Mouse (Mus musculus) mouse trophoblast stem cell (cell line): ENCODE measurements around the gene Etv3.
"Not testable (repeated sequence)": the region's sequence is repeated elsewhere in the genome, so short reads cannot be mapped to it uniquely, and the experiment has no call there.

ENCODE experiments used
- in situ Hi-C, 2 experiments: fragments of 300-500 bp; cut with MseI, MboI; formaldehyde crosslinking; loops; 2 replicates in 1 of 2; 3 replicates in 1 of 2; pipeline ENCODE4 v1.15.1; 2025

Etv3 gene

DNA sequence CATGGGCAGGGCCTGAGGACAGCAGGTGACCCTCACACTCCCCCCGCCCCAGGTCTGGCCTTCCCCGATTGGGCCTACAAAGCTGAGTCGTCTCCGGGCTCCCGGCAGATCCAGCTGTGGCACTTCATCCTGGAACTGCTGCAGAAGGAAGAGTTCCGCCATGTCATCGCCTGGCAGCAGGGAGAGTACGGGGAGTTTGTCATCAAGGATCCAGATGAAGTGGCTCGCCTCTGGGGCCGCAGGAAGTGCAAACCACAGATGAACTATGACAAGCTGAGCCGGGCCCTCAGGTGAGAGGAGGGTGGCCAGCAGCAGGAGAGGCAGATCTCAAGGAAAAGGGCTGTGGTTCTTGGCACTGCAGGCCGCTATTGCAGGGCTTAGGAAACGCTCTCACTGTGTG, 29.7 kb downstream of the Etv3 start:
- in situ Hi-C loops: not testable (repeated sequence)

DNA sequence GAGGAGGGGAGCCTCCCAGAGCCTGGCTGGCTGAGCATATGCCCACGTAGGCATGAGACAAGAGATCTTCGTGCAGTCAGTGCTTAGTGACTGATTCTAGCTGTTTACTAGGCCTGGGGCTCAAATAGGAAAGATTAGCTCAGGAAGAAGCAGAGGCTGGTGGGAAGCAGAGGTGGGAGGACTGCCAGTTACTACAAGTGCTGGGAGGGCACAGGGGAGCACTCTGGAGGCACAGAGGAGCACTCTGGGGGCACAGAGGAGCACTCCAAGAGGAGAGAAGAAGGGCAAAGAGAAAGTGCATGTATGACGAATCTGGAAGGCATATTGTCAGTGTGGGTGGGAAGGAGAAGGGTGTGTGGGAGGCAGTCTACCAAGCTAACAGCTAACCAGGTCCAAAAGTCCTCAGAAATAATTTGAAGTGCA, 30.9 kb downstream of the Etv3 start:
- in situ Hi-C loops: no loop called here

DNA sequence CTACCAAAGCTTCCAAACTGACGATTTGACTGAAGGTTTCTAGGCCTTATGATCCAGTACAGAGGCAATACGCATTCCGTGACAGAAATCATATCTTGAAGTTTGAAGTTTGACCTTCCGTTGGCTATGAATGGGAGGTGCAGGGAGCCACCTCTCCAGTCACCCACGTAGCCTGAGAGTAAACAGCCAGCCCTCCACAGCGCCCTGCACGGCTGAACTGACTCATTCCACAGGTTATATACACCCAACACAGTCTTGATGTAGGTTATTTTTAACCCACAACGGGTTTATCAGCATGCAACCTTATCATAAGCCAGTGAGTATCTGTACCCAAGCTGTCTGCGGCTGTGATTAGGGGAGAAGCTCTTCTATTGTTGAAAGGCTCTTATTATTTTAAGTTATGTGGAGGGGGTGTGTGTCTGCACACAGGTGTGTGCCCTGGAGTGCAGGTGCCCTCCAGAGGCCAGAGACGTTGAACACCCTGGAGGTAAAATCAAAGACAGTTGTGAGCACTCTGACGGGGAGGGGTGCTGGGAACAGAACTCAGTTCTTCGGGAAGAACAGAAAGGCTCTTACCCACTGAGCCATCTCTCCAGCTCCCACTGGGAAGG, 31.6 kb downstream of the Etv3 start:
- in situ Hi-C loops: no loop called here

DNA sequence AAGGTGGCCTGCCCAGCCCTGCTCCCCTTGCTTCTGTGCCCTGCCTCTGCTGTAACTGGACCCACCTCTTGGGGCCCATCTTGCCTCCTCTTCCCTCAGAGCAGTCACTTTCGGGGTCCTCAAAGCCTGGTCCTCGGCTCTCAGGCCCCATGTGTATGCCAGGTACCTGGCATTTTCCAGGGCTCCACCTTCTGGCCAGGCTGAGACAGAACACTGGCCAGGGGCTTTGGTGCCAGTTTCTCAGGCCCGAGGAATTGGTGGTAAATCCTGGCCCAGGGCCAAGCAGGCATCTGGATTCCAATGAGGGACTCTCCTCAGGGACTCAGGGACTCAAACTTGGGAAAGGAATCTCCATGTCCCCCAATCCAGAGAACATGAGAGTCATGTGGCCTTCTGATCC, 34.9 kb downstream of the Etv3 start:
- in situ Hi-C loops: loop anchor here (5.0 kb wide), 2 partner anchors 43 to 53 kb away; no protein-coding TSS in a partner anchor

DNA sequence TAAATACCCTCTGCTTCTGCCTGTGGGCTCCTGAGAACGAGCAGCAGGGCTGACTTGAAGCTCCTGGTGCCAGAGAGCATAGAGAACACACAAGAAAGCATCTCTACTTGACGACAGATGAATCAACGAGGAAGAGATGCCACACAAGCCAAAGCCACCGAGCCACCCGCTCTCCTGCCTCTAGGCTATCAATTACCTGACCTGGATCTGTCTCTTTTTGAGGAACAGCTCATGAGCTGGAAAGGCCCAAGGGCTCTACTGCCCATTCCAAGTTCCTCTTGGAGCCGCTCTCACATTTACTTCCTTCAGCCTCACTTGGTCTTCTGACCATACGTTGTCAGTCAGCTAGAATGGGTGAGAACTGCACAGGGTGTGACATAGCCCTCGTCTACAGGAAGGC, 36.2 kb downstream of the Etv3 start:
- in situ Hi-C loops: loop anchor here (5.0 kb wide), 2 partner anchors 44 to 54 kb away; no protein-coding TSS in a partner anchor

DNA sequence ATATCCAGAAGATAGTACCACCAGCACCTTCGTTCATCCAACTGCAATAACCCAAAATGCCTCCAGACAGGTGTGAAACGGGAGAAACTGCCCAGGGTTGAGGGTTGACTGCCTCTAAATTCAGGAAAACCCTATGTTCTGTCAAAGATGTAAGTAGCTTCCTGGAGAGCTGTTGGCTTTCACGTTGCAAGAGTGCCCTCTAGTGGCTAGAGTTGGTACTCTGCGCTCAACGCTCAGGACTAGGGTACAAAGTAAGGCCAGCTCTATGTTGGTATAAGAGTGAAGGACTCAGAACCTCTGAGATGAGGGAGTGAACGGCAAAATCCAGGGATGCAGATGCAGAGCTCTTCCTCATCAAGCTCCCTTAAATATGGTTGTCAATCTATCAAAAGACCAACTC, 37.2 kb downstream of the Etv3 start:
- in situ Hi-C loops: loop anchor here (5.0 kb wide), 2 partner anchors 45 to 55 kb away; no protein-coding TSS in a partner anchor

DNA sequence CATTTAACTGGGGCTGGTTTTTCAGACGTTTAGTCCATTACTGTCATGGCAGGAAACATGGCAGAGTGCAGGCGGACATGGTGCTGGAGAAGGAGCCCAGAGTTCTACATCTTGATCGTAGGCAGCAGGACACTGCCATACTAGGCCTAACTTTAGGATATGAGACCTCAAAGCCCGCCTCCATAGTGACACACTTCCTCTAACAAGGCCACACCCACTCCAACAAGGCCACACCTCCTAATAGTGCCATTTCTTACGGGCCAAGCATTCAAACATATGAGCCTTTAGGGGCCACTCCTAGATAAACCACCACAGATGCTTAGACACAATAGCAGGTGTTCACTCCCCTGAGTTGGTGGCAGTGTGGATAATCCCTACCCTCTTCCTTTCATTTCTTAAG, 38.3 kb downstream of the Etv3 start:
- in situ Hi-C loops: loop anchor here (5.0 kb wide), 2 partner anchors 46 to 56 kb away; no protein-coding TSS in a partner anchor

DNA sequence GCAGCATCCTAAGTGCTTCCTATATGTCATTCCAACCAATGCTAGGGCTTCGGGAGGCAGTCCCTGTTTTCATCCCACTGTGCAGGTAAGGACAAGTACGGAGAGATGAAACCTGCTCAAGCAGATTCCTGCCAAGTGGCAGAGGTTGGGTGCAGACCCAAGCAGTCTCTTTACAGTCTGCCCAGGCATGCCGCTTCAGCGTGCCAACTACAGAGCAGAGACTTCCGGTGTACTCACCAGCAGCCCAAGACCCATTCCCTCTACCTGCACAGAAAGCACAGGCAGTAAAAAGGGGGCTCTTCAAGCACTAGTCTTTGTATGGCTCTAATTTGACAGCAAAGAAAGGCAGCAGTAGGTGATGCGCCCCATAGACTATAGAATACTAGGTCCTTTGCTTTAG, 40.4 kb downstream of the Etv3 start:
- in situ Hi-C loops: no loop called here

DNA sequence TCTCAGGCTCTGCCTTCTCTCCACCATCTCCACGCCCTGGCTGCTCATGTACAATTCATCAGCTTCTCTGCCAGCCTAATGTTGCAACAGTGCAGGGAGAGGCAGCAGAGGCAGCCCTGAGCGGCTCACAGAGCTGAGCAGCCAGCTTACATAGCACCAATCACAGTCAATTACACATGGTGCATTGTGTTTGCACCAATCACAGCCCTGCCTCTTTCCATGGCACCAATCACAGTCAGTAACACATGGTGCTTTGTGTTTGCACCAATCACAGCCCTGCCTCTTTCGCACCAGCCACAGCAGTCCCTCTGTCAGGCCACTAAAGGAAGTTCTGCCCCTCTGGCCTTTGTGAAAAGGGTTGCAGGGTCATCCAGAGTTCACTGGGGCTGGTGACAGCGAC, 40.9 kb downstream of the Etv3 start:
- in situ Hi-C loops: no loop called here

DNA sequence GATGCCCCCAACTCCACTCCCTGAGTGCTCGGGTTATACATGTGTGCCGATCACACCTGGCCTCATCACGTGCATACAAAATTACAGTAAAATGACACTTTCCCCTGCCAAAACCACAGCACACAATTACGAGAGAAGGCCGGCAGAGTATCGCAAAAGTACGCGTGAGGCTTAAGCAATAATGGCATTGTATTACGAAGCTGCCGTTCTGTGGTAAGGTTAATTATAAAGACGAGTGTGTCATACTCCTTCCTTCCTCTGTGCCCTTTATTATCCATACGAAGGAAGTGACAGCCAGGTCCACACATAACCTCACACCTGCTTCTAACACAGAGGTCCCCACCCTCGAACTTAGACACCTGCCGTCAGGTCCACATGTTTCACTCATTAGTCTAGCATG, 42.3 kb downstream of the Etv3 start:
- in situ Hi-C loops: no loop called here

DNA sequence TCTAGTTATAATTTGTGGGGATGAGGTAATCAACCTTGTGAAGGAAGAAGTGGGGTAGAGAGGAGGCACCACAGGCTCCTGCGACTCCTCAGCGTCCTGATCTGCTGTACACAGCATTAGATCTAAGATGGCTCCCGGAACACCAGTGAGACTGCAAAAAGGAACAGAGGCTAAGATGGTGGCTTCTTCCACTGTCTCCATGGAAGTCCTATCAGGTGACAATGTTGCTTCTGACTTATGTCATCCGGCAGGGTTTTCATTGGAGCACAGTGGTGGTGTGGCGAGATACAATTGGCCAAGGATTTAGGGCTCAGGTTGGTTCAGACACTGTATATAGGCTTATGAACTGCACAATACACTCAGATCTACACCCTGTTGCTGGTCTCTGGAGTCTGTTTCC, 43.5 kb downstream of the Etv3 start:
- in situ Hi-C loops: no loop called here

DNA sequence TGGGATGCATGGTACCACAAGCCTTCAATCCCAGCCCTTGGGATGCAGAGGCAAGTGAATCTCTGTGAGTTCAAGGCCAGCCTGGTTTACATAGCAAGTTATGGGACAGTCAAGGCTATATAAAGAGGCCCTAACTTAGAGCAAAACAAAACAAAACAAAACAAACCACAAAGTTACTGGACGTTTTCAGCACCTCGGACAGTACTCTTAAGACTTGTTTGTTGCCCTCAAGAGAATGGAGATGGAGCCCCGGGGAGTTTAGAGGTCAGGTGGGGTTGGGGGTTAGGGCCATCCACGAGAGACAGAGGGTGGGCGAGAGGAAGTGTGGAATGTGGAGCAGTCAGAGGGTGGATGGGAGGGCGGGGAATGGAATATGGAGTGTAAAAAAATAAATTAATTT, 50.6 kb downstream of the Etv3 start:
- in situ Hi-C loops: no loop called here

DNA sequence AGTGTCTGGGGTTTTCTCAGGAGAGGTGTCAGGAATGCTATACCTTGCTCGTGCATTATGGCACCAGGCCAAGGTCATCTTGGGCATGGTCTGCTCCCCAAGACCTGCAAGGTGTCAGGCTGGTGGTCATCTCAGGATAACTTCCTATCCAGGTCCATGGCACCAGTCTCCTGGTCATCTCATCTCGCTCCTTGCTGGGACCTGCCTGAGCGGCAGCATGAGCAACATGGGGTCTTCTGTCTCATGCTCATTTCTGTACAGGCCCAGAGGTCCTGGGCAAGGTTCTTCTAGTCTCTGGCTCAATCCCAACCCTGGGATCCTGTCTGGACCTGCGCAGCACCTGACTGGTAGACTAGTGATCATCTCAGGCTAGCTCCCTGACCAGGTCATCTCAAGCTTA, 57.1 kb downstream of the Etv3 start:
- in situ Hi-C loops: no loop called here
